In genomic region chr7:66228610-66228920, GRCm38 (mm10) we compare ENCODE assay signal across 24 mouse cellular contexts.
DNase-seq lines count a peak whose midpoint lies in the region; ATAC-seq and TF ChIP-seq lines count a peak whose summit lies in the region.
"Had no signal": no experiment of that assay in that cellular context is flagged by ENCODE, and none has a peak within 500 bp of the region (broad histone marks: within the 10 kb centered on the region; RNA-seq: fewer than 3 reads in every experiment).

No protein-coding gene starts in this region.

- H3K36me3 ChIP-seq in heart, embryonic 10.5 days, result no peaks in the 10 kb centered on the region
- H3K36me3 ChIP-seq in midbrain, embryonic 10.5 days, result no peaks in the 10 kb centered on the region
- no peaks in the 10 kb centered on the region for H3K36me3 ChIP-seq in midbrain, embryonic 16.5 days (ENCODE audit: control insufficient read depth, insufficient read depth, low read length)
- H3K36me3 ChIP-seq in limb, embryonic 12.5 days, result no peaks in the 10 kb centered on the region
- H3K36me3 ChIP-seq: heart, embryonic 13.5 days; hindbrain, embryonic 15.5 days; neural tube, embryonic 15.5 days had no signal

- WGBS in heart, embryonic 10.5 days, result 61% methylated on average over 2 of the region's 2 CpGs
- 85% methylated on average over 2 of the region's 2 CpGs for WGBS in midbrain, embryonic 10.5 days
- WGBS in midbrain, embryonic 16.5 days, result 78% methylated on average over 2 of the region's 2 CpGs
- WGBS in limb, embryonic 12.5 days, result 50% methylated on average over 2 of the region's 2 CpGs

- H3K27ac ChIP-seq in heart, embryonic 10.5 days, result 0 out of 2 replicates have a peak overlapping the region, but pooled peaks have one; percentile 16
- peak overlapping the region; percentile 57 for H3K27ac ChIP-seq in midbrain, embryonic 10.5 days (replicated peaks)
- no peak overlapping the region for H3K27ac ChIP-seq in midbrain, embryonic 16.5 days (ENCODE audit: low read length)
- peak overlapping the region; percentile 41; the same call in 1 of the 2 replicates for H3K27ac ChIP-seq in limb, embryonic 12.5 days
- no peak overlapping the region for H3K27ac ChIP-seq in layer of hippocampus, adult 2 months
- H3K27ac ChIP-seq: heart, embryonic 13.5 days; hindbrain, embryonic 15.5 days; macrophage had no signal

- DNase-seq in heart, embryonic 10.5 days (ENCODE audit: low spot score), result no peak
- no peak for DNase-seq in heart, postnatal 4 days
- no peak for DNase-seq in midbrain, embryonic 10.5 days (ENCODE audit: low spot score)
- DNase-seq in layer of hippocampus, adult 2 months (ENCODE audit: low spot score in 2 of 2), result no peak
- no peak for DNase-seq in kidney, adult 8-10 months
- DNase-seq: adrenal gland, adult 8-10 months; cerebellum, adult 18-20 months; forebrain, postnatal 0 days; gastrocnemius, postnatal 14 days; heart, adult 18-20 months; heart, postnatal 14 days; kidney, adult 11 months; kidney, postnatal 10 days; layer of hippocampus, postnatal 36 days; liver, postnatal 0 days; right cerebral cortex, adult 18-20 months had no signal

- no peak for TF ChIP-seq CTCF in layer of hippocampus, adult 2 months (conservative IDR thresholded peaks at IDR 0.05)

- H3K4me3 ChIP-seq in heart, embryonic 10.5 days, result no peak overlapping the region
- no peak overlapping the region for H3K4me3 ChIP-seq in midbrain, embryonic 10.5 days
- H3K4me3 ChIP-seq in midbrain, embryonic 16.5 days (ENCODE audit: low read depth, low read length), result no peak overlapping the region
- no peak overlapping the region for H3K4me3 ChIP-seq in limb, embryonic 12.5 days (replicated peaks)
- H3K4me3 ChIP-seq in layer of hippocampus, adult 2 months, result no peak overlapping the region
- H3K4me3 ChIP-seq: heart, embryonic 13.5 days; hindbrain, embryonic 15.5 days; neural tube, embryonic 15.5 days had no signal

- H3K9ac ChIP-seq in midbrain, embryonic 16.5 days (ENCODE audit: low read depth, low read length), result no peak overlapping the region
- 0 out of 2 replicates have a peak overlapping the region, but pooled peaks have one; percentile 4 for H3K9ac ChIP-seq in limb, embryonic 12.5 days (replicated peaks)
- H3K9ac ChIP-seq: forebrain, postnatal 0 days; heart, embryonic 13.5 days; hindbrain, embryonic 15.5 days; liver, postnatal 0 days; neural tube, embryonic 15.5 days had no signal

- no peak overlapping the region for H3K4me2 ChIP-seq in midbrain, embryonic 16.5 days (ENCODE audit: low read length)
- H3K4me2 ChIP-seq in limb, embryonic 12.5 days, result no peak overlapping the region
- H3K4me2 ChIP-seq: heart, embryonic 13.5 days; hindbrain, embryonic 15.5 days; neural tube, embryonic 15.5 days had no signal

- peaks cover 52% of the 10 kb centered on the region for H3K4me1 ChIP-seq in heart, embryonic 10.5 days
- peaks cover 39% of the 10 kb centered on the region for H3K4me1 ChIP-seq in midbrain, embryonic 10.5 days
- peaks cover 9% of the 10 kb centered on the region for H3K4me1 ChIP-seq in midbrain, embryonic 16.5 days (ENCODE audit: control insufficient read depth, insufficient read depth, low read length)
- H3K4me1 ChIP-seq in limb, embryonic 12.5 days (replicated peaks), result peaks cover 52% of the 10 kb centered on the region

- no peak for ATAC-seq in midbrain, embryonic 16.5 days
- no peak for ATAC-seq in limb, embryonic 12.5 days (ENCODE audit: insufficient number of reproducible peaks, insufficient read depth, low FRiP score, low TSS enrichment, low read depth)
- ATAC-seq: forebrain, postnatal 0 days; liver, postnatal 0 days; lung, postnatal 0 days; Patski had no signal

- H3K9me3 ChIP-seq in heart, embryonic 10.5 days, result no peaks in the 10 kb centered on the region
- no peaks in the 10 kb centered on the region for H3K9me3 ChIP-seq in midbrain, embryonic 10.5 days (replicated peaks)
- H3K9me3 ChIP-seq in midbrain, embryonic 16.5 days (replicated peaks; ENCODE audit: control insufficient read depth, low read length, poor library complexity, severe bottlenecking), result no peaks in the 10 kb centered on the region
- no peaks in the 10 kb centered on the region for H3K9me3 ChIP-seq in limb, embryonic 12.5 days
- H3K9me3 ChIP-seq: heart, embryonic 13.5 days; hindbrain, embryonic 15.5 days; neural tube, embryonic 15.5 days had no signal

- H3K27me3 ChIP-seq in heart, embryonic 10.5 days (ENCODE audit: insufficient read depth, poor library complexity, severe bottlenecking), result no peaks in the 10 kb centered on the region
- H3K27me3 ChIP-seq in midbrain, embryonic 10.5 days (ENCODE audit: low read depth, poor library complexity, severe bottlenecking), result no peaks in the 10 kb centered on the region
- H3K27me3 ChIP-seq in midbrain, embryonic 16.5 days (ENCODE audit: control insufficient read depth, insufficient read depth, low read depth, low read length), result no peaks in the 10 kb centered on the region
- no peaks in the 10 kb centered on the region for H3K27me3 ChIP-seq in limb, embryonic 12.5 days
- H3K27me3 ChIP-seq: heart, embryonic 13.5 days; hindbrain, embryonic 15.5 days; neural tube, embryonic 15.5 days; Patski had no signal

Comparison
In these comparisons a context has a peak if more than half of its experiments do, and no peak if none do; other contexts are left out.
1. H3K27ac ChIP-seq: peak in heart, embryonic 10.5 days (single experiment), midbrain, embryonic 10.5 days (single experiment) and limb, embryonic 12.5 days (single experiment); none in midbrain, embryonic 16.5 days (single experiment) and layer of hippocampus, adult 2 months (single experiment).